Mouse (Mus musculus): Measurements from ENCODE around the gene Bmp4.

DNA sequence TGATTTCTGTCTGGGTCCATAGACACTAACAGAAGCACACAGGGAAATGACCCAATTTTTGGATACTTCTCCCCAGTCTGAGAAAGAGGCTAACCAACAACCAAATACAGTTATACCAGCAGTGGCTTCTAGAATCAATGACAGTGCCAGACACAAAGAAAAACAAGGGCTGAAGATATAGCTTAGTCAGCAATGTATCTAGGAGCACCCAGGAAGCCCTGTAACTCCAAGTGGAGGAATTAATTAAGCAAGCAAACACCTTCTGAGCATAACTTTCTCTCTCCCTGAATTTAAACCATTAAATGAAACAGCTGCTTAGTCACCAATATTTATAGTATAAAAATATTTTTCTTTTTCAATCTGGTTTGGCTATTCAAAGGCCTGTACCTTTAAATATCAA, 45.7 kb downstream of the Bmp4 start:
- TF ChIP-seq CTCF (conservative IDR thresholded peaks at IDR 0.05; ENCODE audit: low read length) (no peak), NANOG (IDR thresholded peaks at IDR 0.05; ENCODE audit: borderline replicate concordance, low read length) (no peak), POU5F1 (IDR thresholded peaks at IDR 0.05; ENCODE audit: borderline replicate concordance, low read length) (no peak)

Data from E14TG2a.4 (cell line).